Mouse (Mus musculus) stomach, postnatal 0 days (tissue): ENCODE measurements around the gene Ube2k.

ENCODE experiments used
- CTCF ChIP-seq: IDR thresholded peaks from 2 replicates; pipeline ENCODE4 v1.5.1; 2016; ENCODE audit warnings: antibody characterized with exemption, low read depth, mild to moderate bottlenecking, moderate library complexity
- EP300 ChIP-seq: optimal IDR thresholded peaks from 2 replicates; pipeline ENCODE3; 2016; ENCODE audit warnings: antibody characterized with exemption

DNA sequence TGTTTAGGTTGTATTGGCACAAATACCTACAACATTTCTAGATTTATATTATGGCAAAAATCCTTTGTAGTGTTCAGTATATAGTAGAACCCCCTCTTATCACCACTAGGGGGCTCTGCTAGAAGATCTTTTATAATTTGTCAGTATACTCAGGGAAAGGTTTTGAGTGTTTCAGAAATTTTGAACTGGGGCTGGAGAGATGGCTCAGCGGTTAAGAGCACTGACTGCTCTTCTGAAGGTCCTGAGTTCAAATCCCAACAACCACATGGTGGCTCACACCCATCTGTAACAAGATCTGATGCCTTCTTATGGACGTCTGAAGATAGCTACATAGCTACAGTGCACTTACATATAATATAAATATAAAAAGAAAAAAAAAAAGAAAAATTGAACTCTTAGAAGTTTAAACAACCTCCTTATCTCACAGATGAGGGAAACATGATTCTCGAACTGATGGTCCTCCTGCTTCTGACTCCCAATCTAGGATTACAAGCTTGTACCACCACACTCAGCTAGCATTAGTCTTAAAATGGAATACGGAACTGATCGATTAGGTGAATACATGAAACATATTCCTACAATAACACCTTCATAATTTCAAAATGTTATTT, 1.5 kb upstream of the Ube2k start:
- no peak for TF ChIP-seq EP300
- TF ChIP-seq CTCF: peak; percentile 75
